ENCODE assay signal across 23 mouse cellular contexts in the genomic region with DNA sequence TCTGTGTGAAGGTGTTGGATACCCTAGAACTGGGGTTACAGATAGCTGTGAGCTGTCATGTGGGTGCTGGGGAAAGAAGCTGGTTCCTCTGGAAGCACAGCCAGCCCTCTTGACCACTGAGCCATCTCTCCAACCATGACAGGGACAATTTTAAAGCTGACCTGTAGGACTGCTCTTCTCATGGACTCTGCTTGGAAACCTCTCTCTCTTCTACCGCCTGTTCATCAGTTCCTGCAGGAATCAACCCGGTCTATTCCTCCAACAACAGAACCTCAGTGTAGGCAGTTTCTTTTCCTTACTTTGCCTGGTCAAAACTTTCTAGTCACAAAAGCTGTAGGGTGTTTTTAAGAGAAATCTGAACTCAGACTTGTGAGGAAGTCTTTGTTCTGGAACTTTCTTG. TPM values are rescaled to one million over a fixed set of nuclear protein-coding genes. Genes with fewer than 3 reads are reported as not detected.
"Had no signal": no experiment of that assay in that cellular context is flagged by ENCODE, and none has a peak within 500 bp of the region (broad histone marks: within the 10 kb centered on the region; RNA-seq: fewer than 3 reads in every experiment).

No protein-coding gene starts in this region.

- ATAC-seq: lung, postnatal 0 days; midbrain, embryonic 16.5 days had no signal

- DNase-seq: lung, adult 2 months; lung, postnatal 14 days; lung, postnatal 36 days; midbrain, embryonic 14.5 days; retina, postnatal 1 day; right cerebral cortex, adult 18-20 months; right cerebral cortex, postnatal 25 days; right cerebral cortex, postnatal 4 days; spleen, adult 18-20 months; thymus, adult 18-20 months; thymus, postnatal 14 days; thymus, postnatal 36 days had no signal

- H3K27me3 ChIP-seq: limb, embryonic 15.5 days; lung, embryonic 15.5 days; neural tube, embryonic 13.5 days; neural tube, embryonic 15.5 days had no signal

- H3K27ac ChIP-seq: limb, embryonic 15.5 days; lung, embryonic 15.5 days; macrophage; midbrain, embryonic 10.5 days; neural tube, embryonic 13.5 days; neural tube, embryonic 15.5 days had no signal

- H3K36me3 ChIP-seq: limb, embryonic 15.5 days; lung, embryonic 15.5 days; midbrain, embryonic 10.5 days; neural tube, embryonic 13.5 days; neural tube, embryonic 15.5 days had no signal

- H3K4me3 ChIP-seq: limb, embryonic 15.5 days; lung, embryonic 15.5 days; midbrain, embryonic 10.5 days; myocyte; neural tube, embryonic 13.5 days; neural tube, embryonic 15.5 days had no signal

- H3K4me2 ChIP-seq: limb, embryonic 15.5 days; lung, embryonic 15.5 days; neural tube, embryonic 13.5 days; neural tube, embryonic 15.5 days had no signal

- H3K9me3 ChIP-seq: limb, embryonic 15.5 days; lung, embryonic 15.5 days; midbrain, embryonic 10.5 days; neural tube, embryonic 13.5 days; neural tube, embryonic 15.5 days had no signal

- H3K9ac ChIP-seq: limb, embryonic 15.5 days; lung, embryonic 15.5 days; neural tube, embryonic 13.5 days; neural tube, embryonic 15.5 days had no signal

- H3K4me1 ChIP-seq: limb, embryonic 15.5 days; lung, embryonic 15.5 days; midbrain, embryonic 10.5 days; neural tube, embryonic 13.5 days; neural tube, embryonic 15.5 days had no signal

RNA-seq across cellular contexts. Expression of gene Adra1b, which starts 1.3 kb away (rescaled TPM):
- total RNA-seq: megakaryocyte progenitor cell, adult 5-6 weeks; megakaryocyte-erythroid progenitor cell, adult 5-6 weeks had no signal
